Comparison of ENCODE assay signal across 9 mouse cellular contexts in the genomic region with DNA sequence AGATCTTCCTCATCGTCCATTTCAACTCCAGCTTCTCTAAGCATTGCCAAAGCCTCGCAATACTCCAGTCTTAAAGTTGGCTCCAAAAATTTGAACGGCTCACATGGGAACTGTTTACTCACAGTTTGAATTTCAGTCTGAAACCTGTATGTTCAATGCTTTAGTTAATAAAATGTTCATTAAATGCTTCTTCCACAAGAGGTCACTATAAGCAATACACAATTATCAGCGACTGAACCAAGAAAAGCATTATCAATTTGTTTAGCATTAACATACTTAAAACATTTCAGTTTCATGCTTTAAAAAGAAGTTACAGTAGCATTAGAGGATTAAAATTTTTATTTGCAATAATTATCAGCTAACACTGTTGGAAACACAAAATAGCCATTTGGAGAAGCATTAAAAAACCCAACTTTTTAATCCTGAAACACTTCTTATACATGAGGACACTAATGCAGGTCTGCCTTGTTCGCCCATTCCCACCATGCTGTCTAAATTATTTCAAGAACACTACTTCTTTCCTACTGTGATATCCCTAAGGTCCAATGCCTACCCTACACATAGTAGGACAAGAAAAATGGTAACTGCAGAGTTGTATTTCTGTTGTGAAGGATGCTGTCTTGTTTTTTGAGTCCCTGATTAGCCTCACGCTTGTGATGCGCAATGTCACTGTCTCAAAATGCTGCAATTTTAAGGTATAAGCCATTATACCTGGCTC. TPM values are rescaled to one million over a fixed set of nuclear protein-coding genes. Genes with fewer than 3 reads are reported as not detected.
A peak's percentile ranks its signal among the peaks of the same experiment; 100 is the strongest.
DNase-seq lines count a peak whose midpoint lies in the region; ATAC-seq and TF ChIP-seq lines count a peak whose summit lies in the region.
"Had no signal": no experiment of that assay in that cellular context is flagged by ENCODE, and none has a peak within 500 bp of the region (broad histone marks: within the 10 kb centered on the region; RNA-seq: fewer than 3 reads in every experiment).

No protein-coding gene starts in this region.

- H3K27me3 ChIP-seq in intestine, postnatal 0 days (replicated peaks; ENCODE audit: control insufficient read depth, insufficient read depth, low read length), result no peaks in the 10 kb centered on the region
- H3K27me3 ChIP-seq in intestine, embryonic 16.5 days (replicated peaks; ENCODE audit: control insufficient read depth, insufficient read depth, low read length), result no peaks in the 10 kb centered on the region

- H3K9ac ChIP-seq in intestine, postnatal 0 days (ENCODE audit: low read depth, low read length), result no peak overlapping the region
- H3K9ac ChIP-seq in intestine, embryonic 16.5 days (ENCODE audit: low read depth, low read length), result no peak overlapping the region

- H3K36me3 ChIP-seq in intestine, postnatal 0 days (ENCODE audit: control insufficient read depth, insufficient read depth), result peaks cover 12% of the 10 kb centered on the region
- peaks cover 4% of the 10 kb centered on the region; the same call in 1 of the 2 replicates for H3K36me3 ChIP-seq in intestine, embryonic 16.5 days (ENCODE audit: control insufficient read depth, insufficient read depth, low read length)

- ATAC-seq in intestine, postnatal 0 days, result no peak
- ATAC-seq in intestine, embryonic 16.5 days, result no peak
- peak; percentile 52; the same call in 1 of the 2 replicates for ATAC-seq in common myeloid progenitor, adult 5-6 weeks (replicated peaks; ENCODE audit: low read depth, poor library complexity, severe bottlenecking)

- no peak overlapping the region for H3K4me2 ChIP-seq in intestine, postnatal 0 days (replicated peaks; ENCODE audit: low read depth)
- no peak overlapping the region for H3K4me2 ChIP-seq in intestine, embryonic 16.5 days (ENCODE audit: low read depth, low read length)

- no peak overlapping the region for H3K27ac ChIP-seq in intestine, postnatal 0 days (ENCODE audit: low read depth, low read length)
- no peak overlapping the region for H3K27ac ChIP-seq in intestine, embryonic 16.5 days (ENCODE audit: low read length)
- H3K27ac ChIP-seq: heart, embryonic 10.5 days had no signal

- no peak overlapping the region for H3K4me3 ChIP-seq in intestine, postnatal 0 days (ENCODE audit: low read depth, low read length)
- H3K4me3 ChIP-seq in intestine, embryonic 16.5 days (ENCODE audit: low read length), result no peak overlapping the region
- H3K4me3 ChIP-seq: heart, embryonic 10.5 days had no signal

- H3K9me3 ChIP-seq in intestine, postnatal 0 days (ENCODE audit: control insufficient read depth), result no peaks in the 10 kb centered on the region
- no peaks in the 10 kb centered on the region for H3K9me3 ChIP-seq in intestine, embryonic 16.5 days (ENCODE audit: control insufficient read depth, low read length)
- H3K9me3 ChIP-seq: heart, embryonic 10.5 days had no signal

- WGBS in intestine, postnatal 0 days, result 80% methylated on average over 7 of the region's 7 CpGs
- 77% methylated on average over 7 of the region's 7 CpGs for WGBS in intestine, embryonic 16.5 days

- TF ChIP-seq CTCF in intestine, postnatal 0 days (IDR thresholded peaks at IDR 0.05; ENCODE audit: low read depth), result peak; percentile 69

- H3K4me1 ChIP-seq in intestine, postnatal 0 days (replicated peaks; ENCODE audit: control insufficient read depth, insufficient read depth, low read length), result no peaks in the 10 kb centered on the region
- H3K4me1 ChIP-seq in intestine, embryonic 16.5 days (ENCODE audit: control insufficient read depth, insufficient read depth, low read length), result no peaks in the 10 kb centered on the region
- H3K4me1 ChIP-seq: heart, embryonic 10.5 days had no signal

- DNase-seq in thymus, postnatal 0 days (ENCODE audit: low spot score), result peak; percentile 39
- DNase-seq in thymus, postnatal 36 days, result no peak
- no peak for DNase-seq in spleen, adult 18-20 months
- DNase-seq in left cerebral cortex, adult 9 months (ENCODE audit: low spot score in 2 of 2), result no peak
- DNase-seq: kidney, adult 18-20 months had no signal

RNA-seq across cellular contexts. Expression of a gene that starts 12.8 kb away (rescaled TPM):
- polyA plus RNA-seq in intestine, postnatal 0 days (2015; fragmentation: Nextera tagmentation; extraction: Ambion mirVana), result 56.7 and 59.6 TPM in 2 replicates
- 205 and 225 TPM in 2 replicates for polyA plus RNA-seq in intestine, embryonic 16.5 days (2015; fragmentation: Nextera tagmentation; extraction: Ambion mirVana)
- 278 and 299 TPM in 2 replicates for polyA plus RNA-seq in thymus, postnatal 0 days (2015; fragmentation: Nextera tagmentation; extraction: Ambion mirVana)
- total RNA-seq in common myeloid progenitor, adult 5-6 weeks (2017), result 502 and 518 TPM in 2 replicates

RNA-seq across cellular contexts. Expression of a gene that starts 44.2 kb away (rescaled TPM):
- polyA plus RNA-seq in intestine, postnatal 0 days (2015; fragmentation: Nextera tagmentation; extraction: Ambion mirVana), result 119 and 136 TPM in 2 replicates
- 45.3 and 80.2 TPM in 2 replicates for polyA plus RNA-seq in intestine, embryonic 16.5 days (2015; fragmentation: Nextera tagmentation; extraction: Ambion mirVana)
- polyA plus RNA-seq in thymus, postnatal 0 days (2015; fragmentation: Nextera tagmentation; extraction: Ambion mirVana), result 0.03 and 0.16 TPM in 2 replicates
- 0.05 and 0.10 TPM in 2 replicates for total RNA-seq in common myeloid progenitor, adult 5-6 weeks (2017)

RNA-seq across cellular contexts. Expression of a gene that starts 44.9 kb away (rescaled TPM):
- polyA plus RNA-seq in intestine, postnatal 0 days (2015; fragmentation: Nextera tagmentation; extraction: Ambion mirVana), result 68.0 and 69.0 TPM in 2 replicates
- polyA plus RNA-seq in intestine, embryonic 16.5 days (2015; fragmentation: Nextera tagmentation; extraction: Ambion mirVana), result 178 TPM in 2 replicates
- 220 and 243 TPM in 2 replicates for polyA plus RNA-seq in thymus, postnatal 0 days (2015; fragmentation: Nextera tagmentation; extraction: Ambion mirVana)
- 292 TPM in 2 replicates for total RNA-seq in common myeloid progenitor, adult 5-6 weeks (2017)

Comparison
In these comparisons a context has a peak if more than half of its experiments do, and no peak if none do; other contexts are left out.
1. RNA of a gene that starts 44.2 kb away (polyA plus RNA-seq): 119 to 136 TPM in intestine, postnatal 0 days and 45.3 to 80.2 TPM in intestine, embryonic 16.5 days; 0.03 to 0.16 TPM in thymus, postnatal 0 days; every median in the first group is over 10 times any median in the second.